Mouse (Mus musculus): Measurements from ENCODE around the gene Foxp1.

DNA sequence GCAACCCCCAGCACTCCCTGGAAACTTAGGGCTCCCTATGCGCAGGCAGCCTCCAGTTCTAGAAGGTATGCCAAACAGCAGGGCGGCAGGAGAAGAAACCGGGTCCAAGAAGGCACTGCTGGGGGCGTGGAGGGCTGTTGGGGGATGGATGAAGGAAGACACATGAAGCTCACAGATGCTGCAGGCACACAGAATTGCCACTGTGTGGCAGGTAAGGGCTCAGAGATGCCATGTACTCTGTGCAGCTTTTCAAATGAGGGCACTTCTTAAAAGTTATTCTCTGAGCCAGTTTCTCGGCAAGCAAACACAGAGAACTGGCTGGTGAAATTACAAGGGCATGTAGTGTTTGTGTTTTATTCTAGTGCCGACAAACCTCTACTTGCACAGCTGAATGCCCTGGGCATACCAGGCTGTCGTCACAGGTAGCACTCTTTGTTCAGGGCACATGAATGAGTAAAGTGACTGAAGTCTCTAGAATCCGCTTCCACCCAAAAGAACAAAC lies 330.8 kb downstream of the Foxp1 start:
- TF ChIP-seq POLR2A (IDR thresholded peaks at IDR 0.05; ENCODE audit: borderline replicate concordance, low read depth, low read length) (no peak), CTCF (IDR thresholded peaks at IDR 0.05; ENCODE audit: low read depth, low read length) (no peak)
